Mouse (Mus musculus) heart, adult 2 months (tissue): ENCODE measurements around the gene Mpp3. TPM values are rescaled to one million over a fixed set of nuclear protein-coding genes. Genes with fewer than 3 reads are reported as not detected.
A peak's percentile ranks its signal among the peaks of the same experiment; 100 is the strongest.

Source experiments
- DNase-seq, 2 experiments: peaks; one replicate each; pipeline ENCODE4 v3.0.0; 2021
- H3K27ac ChIP-seq: fragments of 200-600 bp; 2 replicates; pipeline ENCODE4 v1.8.1; 2022
- H3K27me3 ChIP-seq: fragments of 200-500 bp; 2 replicates; pipeline ENCODE4 v1.6.1; 2012; ENCODE audit warnings: mild to moderate bottlenecking, low read length, inconsistent platforms, mixed read lengths; ENCODE audit not compliant: control insufficient read depth, insufficient read depth
- H3K36me3 ChIP-seq: fragments of 200-500 bp; 2 replicates; pipeline ENCODE4 v1.6.1; 2012; ENCODE audit warnings: low read length, inconsistent platforms; ENCODE audit not compliant: control insufficient read depth, insufficient read depth
- H3K4me1 ChIP-seq: fragments of 200-500 bp; 2 replicates; pipeline ENCODE4 v1.6.1; 2011; ENCODE audit warnings: low read length; ENCODE audit not compliant: control insufficient read depth, insufficient read depth
- H3K4me3 ChIP-seq: fragments of 200-600 bp; 2 replicates; pipeline ENCODE4 v1.8.1; 2022
- H3K79me2 ChIP-seq: fragments of 200-500 bp; replicated peaks from 2 replicates; pipeline ENCODE4 v1.6.1; 2012; ENCODE audit warnings: mild to moderate bottlenecking, inconsistent platforms, low read length, moderate library complexity, mixed read lengths; ENCODE audit not compliant: control insufficient read depth, insufficient read depth
- H3K9ac ChIP-seq: fragments of 200-500 bp; 2 replicates; pipeline ENCODE4 v1.6.1; 2012; ENCODE audit warnings: low read depth, mild to moderate bottlenecking, control low read depth, inconsistent platforms, low read length, mixed read lengths
- CTCF ChIP-seq: fragments of 200-600 bp; IDR thresholded peaks from 2 replicates; pipeline ENCODE4 v1.8.1; 2022; ENCODE audit warnings: antibody characterized with exemption, mild to moderate bottlenecking, moderate library complexity
- EP300 ChIP-seq: fragments of 200-500 bp; IDR thresholded peaks from 2 replicates; pipeline ENCODE4 v1.6.1; 2011; ENCODE audit warnings: low read depth, low read length, control low read depth; ENCODE audit not compliant: insufficient read depth
- POLR2A ChIP-seq: fragments of 200-500 bp; IDR thresholded peaks from 2 replicates; pipeline ENCODE4 v1.6.1; 2011; ENCODE audit warnings: mild to moderate bottlenecking, low read depth, low read length, control low read depth; ENCODE audit not compliant: insufficient read depth
- WGBS: fragments of 180-500 bp; shearing (Covaris S2); methylation state at CpG from one replicate; pipeline ENCODE4 v1.1.7; 2018; 5-methylcytosine and 5-hydroxymethylcytosine counted together
- intact Hi-C: fragments of 180-260 bp; cut with DNase I; formaldehyde crosslinking; loops from one replicate; pipeline ENCODE4 v1.15.1; 2025
- polyA plus RNA-seq: library from polyadenylated mRNA; depleted of rRNA; stranded (reverse); fragments of >200 nt; gene quantifications from 2 replicates; pipeline ENCODE4 v1.2.3, GENCODE M21; 2012
- total RNA-seq, 2 experiments: library from RNA; stranded (reverse); gene quantifications; 2 replicates each; pipeline ENCODE4 v1.2.3; 2021

Mpp3 gene
- total and polyA plus RNA-seq, 3 experiments: 1.4 to 4.5 (median 1.5) TPM

GRCm38 (mm10) chr11:101998258-101998657 lies 30.0 kb downstream of the Mpp3 start:
- Histone ChIP-seq H3K36me3 (no peaks in the 10 kb centered on the region), H3K9ac (no peak overlapping the region), H3K4me3 (no peak overlapping the region), H3K27me3 (no peaks in the 10 kb centered on the region), H3K4me1 (peaks cover 7% of the 10 kb centered on the region), H3K27ac (peak overlapping the region; percentile 60), H3K79me2 (no peaks in the 10 kb centered on the region)
- peak; percentile 45 to 47 for DNase-seq
- TF ChIP-seq EP300: peak; percentile 76; the same call in 1 of the 2 replicates
- no peak for TF ChIP-seq POLR2A
- WGBS: 34% methylated on average over 5 of the region's 5 CpGs
- intact Hi-C loops: no loop called here

GRCm38 (mm10) chr11:101995938-101996337 lies 32.3 kb downstream of the Mpp3 start:
- H3K36me3 ChIP-seq: no peaks in the 10 kb centered on the region
- peaks cover 10% of the 10 kb centered on the region for H3K4me1 ChIP-seq
- WGBS: 89% methylated on average over 7 of the region's 7 CpGs
- TF ChIP-seq POLR2A (no peak), CTCF (no peak), EP300 (no peak)
- no peak overlapping the region for H3K4me3 ChIP-seq
- H3K27me3 ChIP-seq: no peaks in the 10 kb centered on the region
- H3K9ac ChIP-seq: no peak overlapping the region
- DNase-seq: no peak
- intact Hi-C loops: no loop called here
- no peaks in the 10 kb centered on the region for H3K79me2 ChIP-seq
- H3K27ac ChIP-seq: no peak overlapping the region

DNA sequence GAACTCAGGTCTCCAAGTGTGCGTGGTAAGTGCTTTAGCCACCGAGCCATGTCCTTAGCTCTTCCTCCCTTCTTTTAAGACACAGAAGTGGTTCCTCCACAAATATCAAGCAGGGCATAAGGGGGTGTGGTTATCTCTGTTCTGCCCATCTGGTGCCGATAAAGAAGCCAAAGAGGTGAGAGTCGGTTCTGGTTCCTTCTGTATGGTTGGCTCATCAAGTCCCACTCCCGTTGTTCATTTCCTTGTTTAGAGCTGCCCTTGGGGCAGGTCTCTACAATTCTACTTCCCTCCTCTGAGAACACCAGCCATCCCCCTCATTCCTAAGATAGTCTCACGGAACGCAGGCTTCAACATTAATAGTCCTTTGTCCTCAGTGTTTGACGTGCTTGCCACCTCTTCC lies 34.2 kb downstream of the Mpp3 start:
- Histone ChIP-seq H3K27me3 (no peaks in the 10 kb centered on the region), H3K4me3 (no peak overlapping the region), H3K27ac (peak overlapping the region; percentile 66), H3K79me2 (no peaks in the 10 kb centered on the region), H3K4me1 (peaks cover 10% of the 10 kb centered on the region), H3K9ac (no peak overlapping the region), H3K36me3 (no peaks in the 10 kb centered on the region)
- no peak for DNase-seq
- 19% methylated on average over 8 of the region's 8 CpGs for whole genome bisulfite sequencing
- 0 out of 2 replicates have a peak, but pooled peaks have one; percentile 16 for TF ChIP-seq POLR2A
- TF ChIP-seq CTCF: no peak
- TF ChIP-seq EP300: 0 out of 2 replicates have a peak, but pooled peaks have one; percentile 18
- intact Hi-C loops: no loop called here

- H3K9ac ChIP-seq: no peak overlapping the region
- H3K27ac ChIP-seq: no peak overlapping the region
- H3K79me2 ChIP-seq: no peaks in the 10 kb centered on the region
- WGBS: 88% methylated on average over 7 of the region's 7 CpGs
- no peak overlapping the region for H3K4me3 ChIP-seq
- TF ChIP-seq POLR2A (no peak), CTCF (no peak), EP300 (no peak)
- no peaks in the 10 kb centered on the region for H3K36me3 ChIP-seq
- intact Hi-C loops: no loop called here
- H3K4me1 ChIP-seq: peaks cover 9% of the 10 kb centered on the region
- DNase-seq: no peak
- no peaks in the 10 kb centered on the region for H3K27me3 ChIP-seq
These were observed 35.9 kb downstream of the Mpp3 start for GRCm38 (mm10) chr11:101992411-101992810.

- H3K9ac ChIP-seq: no peak overlapping the region
- no peak for DNase-seq
- 33% methylated on average over 3 of the region's 3 CpGs for WGBS
- H3K4me3 ChIP-seq: no peak overlapping the region
- H3K27me3 ChIP-seq: no peaks in the 10 kb centered on the region
- H3K27ac ChIP-seq: no peak overlapping the region
- no peak for TF ChIP-seq EP300
- no peak for TF ChIP-seq CTCF
- TF ChIP-seq POLR2A: no peak
- intact Hi-C loops: no loop called here
- H3K79me2 ChIP-seq: no peaks in the 10 kb centered on the region
- H3K36me3 ChIP-seq: no peaks in the 10 kb centered on the region
- H3K4me1 ChIP-seq: peaks cover 8% of the 10 kb centered on the region
These were observed 36.4 kb downstream of the Mpp3 start for GRCm38 (mm10) chr11:101991813-101992212.

DNA sequence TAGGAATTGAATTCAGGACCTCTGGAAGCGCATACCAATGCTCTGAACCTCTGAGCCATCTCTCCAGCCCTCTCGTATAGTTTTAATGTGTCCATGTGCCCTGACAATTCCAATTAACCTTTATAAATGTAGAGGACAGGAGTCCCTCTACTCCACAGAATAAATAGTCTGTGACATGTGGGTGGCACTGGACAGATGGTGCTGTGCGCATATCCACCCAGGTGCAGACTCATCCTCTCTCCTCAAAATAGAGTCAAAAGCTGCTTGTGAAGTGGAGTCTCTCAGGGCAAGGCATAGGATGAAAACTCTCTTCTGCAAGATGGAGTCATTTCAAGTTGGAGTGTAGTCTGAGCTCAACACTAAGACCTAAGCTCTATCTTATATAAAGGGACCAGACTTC lies 38.0 kb downstream of the Mpp3 start:
- Histone ChIP-seq H3K9ac (no peak overlapping the region), H3K79me2 (no peaks in the 10 kb centered on the region), H3K4me1 (peaks cover 11% of the 10 kb centered on the region), H3K27ac (no peak overlapping the region), H3K36me3 (no peaks in the 10 kb centered on the region), H3K4me3 (no peak overlapping the region), H3K27me3 (no peaks in the 10 kb centered on the region)
- no peak for DNase-seq
- intact Hi-C loops: no loop called here
- TF ChIP-seq CTCF (no peak), POLR2A (no peak), EP300 (no peak)
- WGBS: 94% methylated on average over 3 of the region's 3 CpGs
